Mouse (Mus musculus) lung, adult 2 months (tissue): ENCODE results near the gene Klhl21. TPM values are rescaled to one million over a fixed set of nuclear protein-coding genes. Genes with fewer than 3 reads are reported as not detected.

ENCODE experiments used
- DNase-seq: peaks from one replicate; pipeline ENCODE4 v3.0.0; 2022
- H3K4me1 ChIP-seq: fragments of 200-500 bp; 2 replicates; pipeline ENCODE4 v1.6.1; 2011; ENCODE audit warnings: low read length; ENCODE audit not compliant: control insufficient read depth, insufficient read depth
- H3K4me3 ChIP-seq: fragments of 200-500 bp; replicated peaks from 2 replicates; pipeline ENCODE3; 2011; ENCODE audit warnings: low read depth, mild to moderate bottlenecking, control low read depth, low read length; ENCODE audit errors: extremely low read depth
- CTCF ChIP-seq: fragments of 200-500 bp; IDR thresholded peaks from 2 replicates; pipeline ENCODE4 v1.5.1; 2011; ENCODE audit warnings: mild to moderate bottlenecking, low read length, control low read depth; ENCODE audit not compliant: insufficient read depth
- POLR2A ChIP-seq: fragments of 200-500 bp; IDR thresholded peaks from 2 replicates; pipeline ENCODE4 v1.6.1; 2011; ENCODE audit warnings: low read depth, mild to moderate bottlenecking, control low read depth, low read length, borderline replicate concordance; ENCODE audit errors: extremely low read depth
- WGBS: fragments of 180-500 bp; shearing (Covaris S2); methylation state at CpG from one replicate; pipeline ENCODE4 v1.1.7; 2018; 5-methylcytosine and 5-hydroxymethylcytosine counted together
- polyA plus RNA-seq: library from polyadenylated mRNA; depleted of rRNA; stranded (reverse); fragments of >200 nt; gene quantifications from 2 replicates; pipeline ENCODE4 v1.2.3, GENCODE M21; 2012

Gene Klhl21
- polyA plus RNA-seq, 1 experiment, result 43.6 TPM

- TF ChIP-seq POLR2A (no peak), CTCF (no peak)
- WGBS, result 71% methylated on average over 12 of the region's 12 CpGs
- Histone ChIP-seq H3K4me3 (no peak overlapping the region), H3K4me1 (peaks cover 9% of the 10 kb centered on the region)
- DNase-seq, result peak; percentile 33
Observed at GRCm38 (mm10) chr4:152013036-152013813, 4.6 kb downstream of the Klhl21 start.

GRCm38 (mm10) chr4:152019073-152019472, 10.5 kb downstream of the Klhl21 start:
- no peak for DNase-seq
- Histone ChIP-seq H3K4me3 (no peak overlapping the region), H3K4me1 (no peaks in the 10 kb centered on the region)
- 84% methylated on average over 6 of the region's 6 CpGs for WGBS
- no peak for TF ChIP-seq CTCF
- TF ChIP-seq POLR2A, result no peak

- no peak for TF ChIP-seq POLR2A
- TF ChIP-seq CTCF, result no peak
- H3K4me1 ChIP-seq, result peaks cover 2% of the 10 kb centered on the region; the same call in 1 of the 2 replicates
- no peak for DNase-seq
- 88% methylated on average over 21 of the region's 21 CpGs for WGBS
- H3K4me3 ChIP-seq, result no peak overlapping the region
Observed at GRCm38 (mm10) chr4:152020024-152020423, 11.4 kb downstream of the Klhl21 start.

- TF ChIP-seq CTCF, result peak; percentile 11; the same call in 1 of the 2 replicates
- no peak for TF ChIP-seq POLR2A
- DNase-seq, result no peak
- no peak overlapping the region for H3K4me3 ChIP-seq
- WGBS, result 80% methylated on average over 12 of the region's 12 CpGs
- peaks cover 9% of the 10 kb centered on the region for H3K4me1 ChIP-seq
Observed at GRCm38 (mm10) chr4:152021568-152022097, 13.0 kb downstream of the Klhl21 start.

- TF ChIP-seq CTCF (no peak), POLR2A (no peak)
- H3K4me1 ChIP-seq, result peaks cover 13% of the 10 kb centered on the region
- no peak overlapping the region for H3K4me3 ChIP-seq
- WGBS, result 49% methylated on average over 8 of the region's 8 CpGs
- DNase-seq, result no peak
Observed at GRCm38 (mm10) chr4:152022506-152022905, 13.9 kb downstream of the Klhl21 start.

- DNase-seq, result no peak
- TF ChIP-seq POLR2A (no peak), CTCF (no peak)
- Histone ChIP-seq H3K4me1 (peaks cover 16% of the 10 kb centered on the region), H3K4me3 (no peak overlapping the region)
- 80% methylated on average over 11 of the region's 11 CpGs for WGBS
Observed at GRCm38 (mm10) chr4:152024525-152024924, 15.9 kb downstream of the Klhl21 start.

GRCm38 (mm10) chr4:152026751-152027508, 18.3 kb downstream of the Klhl21 start:
- peaks cover 16% of the 10 kb centered on the region for H3K4me1 ChIP-seq
- 3% methylated on average over 41 of the region's 41 CpGs for WGBS
- no peak for TF ChIP-seq POLR2A
- TF ChIP-seq CTCF, result no peak
- peak overlapping the region; percentile 75 for H3K4me3 ChIP-seq
- peak; percentile 34 for DNase-seq

GRCm38 (mm10) chr4:152027524-152027923, 18.9 kb downstream of the Klhl21 start, which contains the start of gene Zbtb48:
Zbtb48 (minus strand) TSS chr4:152027671.
- H3K4me3 ChIP-seq, result peak within 1 kb of the TSS; percentile 75
- TF ChIP-seq CTCF, result no peak
- TF ChIP-seq POLR2A, result peak; percentile 83
- peak; percentile 96 for DNase-seq
- 0% methylated on average over 35 of the region's 35 CpGs for WGBS
- peaks cover 16% of the 10 kb centered on the region for H3K4me1 ChIP-seq

GRCm38 (mm10) chr4:152028456-152028855, 19.9 kb downstream of the Klhl21 start:
- peaks cover 16% of the 10 kb centered on the region for H3K4me1 ChIP-seq
- DNase-seq, result no peak
- no peak for TF ChIP-seq POLR2A
- no peak for TF ChIP-seq CTCF
- WGBS, result 64% methylated on average over 15 of the region's 15 CpGs
- H3K4me3 ChIP-seq, result no peak overlapping the region
